Mouse (Mus musculus) Muller cell, postnatal 12 days (primary cell): ENCODE results near the gene Sgms1.
"Not testable (repeated sequence)": the region's sequence is repeated elsewhere in the genome, so short reads cannot be mapped to it uniquely, and the experiment has no call there.

ENCODE experiments used
- DNase-seq: peaks from one replicate; pipeline ENCODE4 v3.0.0-alpha.2; 2015; ENCODE audit errors: inconsistent ontology term

The Sgms1 gene

DNA sequence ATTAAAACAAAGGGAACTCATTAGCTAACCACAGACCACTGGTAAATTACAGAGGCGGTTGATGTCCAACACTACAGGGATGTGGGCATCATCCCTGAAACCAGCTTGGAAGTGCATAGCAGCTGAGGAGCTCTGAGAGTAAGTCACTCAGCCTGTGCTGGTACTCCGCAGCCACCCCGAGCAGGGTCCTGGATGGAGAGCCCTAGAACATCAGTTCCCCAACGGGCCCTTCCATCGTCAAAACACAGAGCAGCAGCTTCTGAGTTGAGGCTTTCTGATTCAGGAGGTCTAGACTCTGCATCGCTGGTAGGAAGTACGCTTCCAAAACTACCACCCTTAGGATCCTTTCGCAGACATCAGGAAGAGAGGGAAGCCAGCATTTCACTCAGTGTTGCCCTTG is 5.8 kb downstream of the Sgms1 start:
- no peak for DNase-seq

DNA sequence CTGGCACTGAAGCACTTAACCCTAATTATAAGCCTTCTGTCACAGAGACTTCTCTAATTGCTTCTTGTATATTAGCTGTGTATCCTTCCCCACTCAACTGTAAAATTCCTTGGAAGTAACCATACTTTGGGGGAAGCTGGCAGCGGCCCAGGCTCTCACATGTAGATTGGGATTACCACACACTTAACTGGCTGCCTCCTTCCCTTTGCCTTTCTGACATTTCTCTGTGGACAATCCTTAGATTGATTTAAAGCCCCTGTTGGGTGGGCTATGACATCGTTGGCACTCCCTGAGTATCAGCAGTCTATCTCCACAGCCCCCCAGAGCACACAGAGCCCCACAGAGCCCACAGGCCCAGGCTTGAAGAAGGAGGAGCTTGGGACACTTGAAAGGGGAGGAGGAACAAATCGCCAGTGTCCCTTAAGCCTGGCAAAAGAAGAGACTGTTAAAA is 8.0 kb downstream of the Sgms1 start:
- peak; percentile 70 for DNase-seq

DNA sequence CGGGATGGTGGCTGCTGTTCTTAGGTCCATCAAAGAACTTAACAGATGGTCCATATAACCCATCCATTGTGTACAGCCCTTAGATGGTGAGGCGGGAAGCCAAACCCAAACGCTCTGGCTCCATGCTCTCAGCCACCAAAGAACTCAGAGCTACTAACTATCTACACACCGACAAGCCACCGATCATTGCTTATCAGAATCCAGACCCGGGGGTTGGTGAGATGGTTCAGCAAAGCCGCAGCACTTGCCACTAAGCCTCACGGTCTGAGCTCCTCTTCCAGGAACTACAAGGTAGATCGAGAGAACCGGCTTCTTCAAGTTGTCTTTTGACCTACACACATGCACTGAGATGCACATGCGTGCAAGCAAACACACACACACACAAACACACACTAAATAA is 8.8 kb downstream of the Sgms1 start:
- no peak for DNase-seq

DNA sequence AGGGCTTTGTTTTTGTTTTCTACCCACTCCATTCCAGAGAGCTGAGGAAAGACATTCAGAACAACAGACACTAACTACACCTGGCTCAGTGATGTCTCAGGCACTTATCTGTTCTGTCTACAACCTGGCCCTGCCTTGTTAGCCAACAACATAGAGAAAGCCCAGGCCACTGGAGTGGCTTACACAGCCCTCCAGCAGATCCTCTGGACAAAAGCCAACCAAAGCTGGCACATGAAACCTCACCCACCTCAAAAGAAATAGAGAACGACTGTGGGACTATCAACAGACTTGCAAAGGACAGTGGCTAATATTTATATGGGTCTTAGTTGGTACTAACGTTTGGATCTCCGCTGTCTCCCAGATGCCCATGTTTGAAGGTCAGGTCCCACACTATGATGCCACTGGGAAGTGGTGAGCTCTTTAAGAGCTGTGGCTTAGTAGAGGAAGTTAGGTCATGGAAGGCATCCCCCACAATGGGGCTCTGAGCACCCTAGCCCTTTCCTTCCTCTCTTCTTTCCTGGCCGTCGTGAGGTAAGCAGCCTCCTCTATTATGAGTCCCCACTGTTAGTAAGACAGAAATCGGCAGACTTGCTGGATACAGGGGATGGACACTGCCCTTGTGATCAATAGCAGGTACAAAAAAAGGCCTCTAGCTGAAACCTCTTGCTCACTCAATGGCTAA is 10.1 kb downstream of the Sgms1 start:
- DNase-seq: no peak

DNA sequence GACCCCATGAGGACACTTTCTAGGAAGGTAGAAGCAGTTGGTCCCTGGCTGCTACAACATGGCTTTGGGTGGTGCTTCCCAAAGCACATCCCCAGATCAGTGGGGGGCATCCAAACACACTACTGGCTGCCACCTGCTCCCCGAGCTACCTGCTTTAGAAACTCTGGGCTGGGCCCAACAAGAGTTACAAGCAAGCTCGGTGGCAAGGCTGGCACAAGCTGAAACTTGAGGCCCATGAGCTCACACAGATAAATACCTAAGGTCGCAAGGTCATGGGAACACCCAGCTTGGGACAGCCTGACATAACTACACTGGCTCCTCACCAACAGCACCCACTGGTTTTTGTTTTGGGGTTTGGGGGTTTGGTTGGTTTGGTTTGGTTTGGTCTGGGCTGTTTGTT is 10.9 kb downstream of the Sgms1 start:
- no peak for DNase-seq

DNA sequence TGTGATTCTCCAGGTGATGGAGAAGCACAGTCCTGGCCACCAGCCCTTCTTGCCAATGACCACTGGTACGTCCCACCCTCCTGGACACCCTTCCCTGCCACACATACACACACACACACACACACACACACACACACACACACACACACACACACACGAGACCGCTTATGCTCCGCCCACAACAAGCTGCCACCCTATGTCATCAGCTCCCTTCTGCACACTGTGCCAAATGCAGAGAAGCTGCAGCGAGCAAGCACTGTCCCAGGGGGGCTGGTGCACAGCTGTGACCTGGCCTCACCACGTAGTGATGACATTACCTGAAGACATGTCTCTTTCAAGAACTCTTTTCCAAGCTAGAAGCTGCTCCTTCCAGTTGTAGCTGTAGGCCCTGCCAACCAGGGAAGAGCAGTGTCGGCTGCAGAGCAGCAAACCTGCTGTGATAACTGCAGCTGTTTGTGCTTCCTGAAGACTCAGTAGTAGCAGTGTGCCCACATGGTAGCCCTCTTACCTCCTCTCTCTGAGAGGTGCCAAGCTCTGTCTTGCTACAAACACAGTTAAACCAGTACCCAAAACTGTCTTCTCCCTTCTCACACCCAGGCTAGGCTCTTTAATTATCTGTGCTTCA is 11.7 kb downstream of the Sgms1 start:
- DNase-seq: no peak

DNA sequence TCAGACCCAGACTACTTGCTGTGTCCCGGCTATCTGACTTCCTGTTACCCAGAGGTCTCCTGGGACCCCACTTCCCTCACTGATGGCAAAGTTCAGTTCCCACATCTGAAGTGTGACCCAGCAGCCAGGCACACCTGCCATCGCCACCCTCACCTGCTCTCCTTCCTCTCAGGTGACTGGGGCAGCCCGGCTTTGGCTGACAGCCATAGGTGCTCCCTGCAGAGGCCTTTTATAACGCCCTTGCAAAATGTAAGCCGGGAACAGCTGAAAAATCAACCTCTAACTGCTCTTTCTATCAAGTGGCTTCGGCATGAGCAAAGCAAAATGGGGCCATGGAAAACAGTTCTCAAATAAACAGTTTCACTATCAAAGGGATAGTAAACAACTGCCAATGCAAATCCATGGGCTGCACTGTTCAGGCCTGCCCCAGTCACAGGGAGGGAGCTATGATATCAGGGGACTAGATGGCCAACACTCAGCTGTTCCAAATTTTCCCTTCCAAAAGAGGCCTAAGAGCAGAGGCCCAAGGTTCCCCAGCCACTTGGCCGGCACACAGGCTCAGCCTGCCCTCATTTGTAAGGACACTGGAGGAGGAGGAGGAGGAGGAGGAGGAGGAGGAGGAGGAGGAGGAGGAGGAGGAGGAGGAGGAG is 12.5 kb downstream of the Sgms1 start:
- DNase-seq: no peak

DNA sequence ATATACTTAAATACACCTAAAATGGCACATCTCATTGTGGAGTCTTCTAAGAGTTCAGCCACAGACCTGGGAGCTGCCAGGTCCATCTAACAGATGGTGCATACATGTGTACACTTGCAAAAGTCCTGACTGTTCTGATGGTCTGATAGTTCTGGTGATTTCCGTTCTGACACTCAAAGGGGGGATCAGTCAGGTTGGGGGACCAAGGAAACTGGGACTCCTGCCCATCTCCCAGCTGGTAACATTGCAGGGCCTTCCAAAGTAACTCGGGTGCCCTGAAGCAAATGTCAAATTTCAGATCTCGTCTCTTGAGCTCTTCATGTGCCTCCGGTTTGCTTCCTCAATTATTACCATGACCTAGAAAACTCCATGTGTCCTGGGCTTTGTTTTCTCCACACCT is 13.5 kb downstream of the Sgms1 start:
- no peak for DNase-seq

DNA sequence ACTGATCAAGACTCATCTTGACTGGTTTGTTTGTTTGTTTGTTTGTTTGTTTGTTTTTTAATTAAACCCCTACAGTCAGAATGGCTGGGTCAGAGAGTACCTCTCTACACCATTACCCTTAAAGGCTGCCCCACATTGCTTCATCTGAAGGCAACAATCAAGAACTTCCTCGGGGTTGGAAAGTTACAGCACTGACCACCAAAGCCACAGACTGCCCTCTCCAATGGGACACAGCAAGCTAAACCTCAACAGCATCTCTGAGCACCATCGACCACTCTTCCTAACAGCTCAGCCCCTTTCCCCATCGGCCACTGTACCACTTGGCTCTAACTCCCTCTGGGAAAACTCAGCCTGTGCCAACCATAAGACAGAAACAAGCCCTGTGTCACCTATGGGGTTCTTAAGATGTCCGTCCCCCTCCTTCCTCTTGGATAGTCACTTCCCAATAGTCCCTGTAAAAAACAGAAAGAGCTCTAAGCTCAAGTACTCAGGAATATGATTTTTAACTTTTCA is 14.0 kb downstream of the Sgms1 start:
- no peak for DNase-seq

DNA sequence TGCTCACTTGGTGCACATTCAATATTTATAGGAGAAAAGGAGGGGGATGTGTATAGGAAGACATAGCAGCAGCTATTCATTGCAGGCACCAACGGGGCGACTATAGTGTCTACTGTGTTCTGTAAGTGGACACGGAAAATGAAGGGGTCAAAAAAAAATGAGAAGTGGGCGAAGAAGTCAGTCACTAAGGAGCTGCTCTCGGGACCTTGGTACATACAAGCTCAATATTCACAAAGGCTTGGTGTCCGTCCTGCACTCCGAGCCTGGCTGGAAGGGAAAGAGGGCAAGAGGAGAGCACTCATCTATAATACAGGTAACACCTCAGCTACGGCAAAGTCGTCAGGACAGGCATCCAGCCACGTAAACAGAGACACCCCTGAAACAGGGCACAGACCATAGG is 14.8 kb downstream of the Sgms1 start:
- DNase-seq: no peak

DNA sequence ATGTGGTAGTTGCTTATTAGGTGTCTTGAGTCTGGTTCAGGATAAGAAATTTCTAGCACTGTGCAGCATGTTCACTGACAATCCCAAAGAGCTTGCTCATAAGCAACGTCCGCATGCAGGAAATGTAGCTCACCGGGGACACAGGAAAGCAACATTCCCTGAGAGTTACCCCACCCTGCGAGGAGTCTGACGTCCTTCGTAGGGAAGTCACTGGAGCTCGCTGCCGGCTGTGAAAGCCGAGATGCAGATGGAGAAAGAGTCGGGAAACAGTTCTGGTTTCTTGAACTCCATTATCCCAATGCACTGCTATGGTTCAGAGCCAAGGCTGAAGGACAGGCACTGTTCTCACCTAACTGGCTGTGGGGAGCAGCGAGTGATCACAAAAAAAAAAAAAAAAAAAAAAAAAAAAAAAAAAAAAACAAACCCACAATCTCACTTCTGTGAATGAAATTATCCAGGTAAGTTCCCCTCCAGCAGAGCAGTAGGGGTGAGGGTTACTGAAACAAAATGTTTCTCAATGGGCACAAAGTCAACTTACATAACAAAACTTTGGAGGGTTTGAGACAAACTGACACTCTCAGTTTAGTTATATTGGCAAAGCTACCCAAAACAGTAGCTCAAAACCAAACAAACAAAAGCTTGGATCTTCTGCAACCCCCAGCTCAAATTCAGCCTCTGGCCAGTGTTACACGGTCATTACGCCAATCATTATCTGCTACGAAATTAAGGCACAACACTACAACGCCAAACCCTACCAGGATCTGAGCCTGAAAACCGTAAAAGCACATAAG is 15.5 kb downstream of the Sgms1 start:
- DNase-seq: no peak

DNA sequence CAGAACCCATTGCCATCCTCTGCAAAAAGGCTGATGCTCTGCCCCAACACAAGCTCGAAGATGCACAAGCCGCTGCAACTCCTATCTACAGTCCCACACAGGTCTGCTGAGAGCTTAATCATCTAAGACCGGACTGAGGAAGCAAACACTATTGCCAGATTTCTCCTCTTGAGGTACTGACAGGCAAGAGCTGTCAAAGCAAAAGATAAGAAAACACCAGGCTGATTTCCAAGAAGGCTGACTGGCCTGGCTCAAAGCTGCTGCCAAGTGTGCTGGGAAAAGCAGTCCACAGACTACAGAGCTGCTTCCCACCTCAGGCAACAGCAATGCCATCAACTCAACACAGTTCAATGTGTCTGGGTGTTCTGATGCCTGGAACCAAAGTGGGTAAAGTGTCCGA is 17.1 kb downstream of the Sgms1 start:
- DNase-seq: no peak

DNA sequence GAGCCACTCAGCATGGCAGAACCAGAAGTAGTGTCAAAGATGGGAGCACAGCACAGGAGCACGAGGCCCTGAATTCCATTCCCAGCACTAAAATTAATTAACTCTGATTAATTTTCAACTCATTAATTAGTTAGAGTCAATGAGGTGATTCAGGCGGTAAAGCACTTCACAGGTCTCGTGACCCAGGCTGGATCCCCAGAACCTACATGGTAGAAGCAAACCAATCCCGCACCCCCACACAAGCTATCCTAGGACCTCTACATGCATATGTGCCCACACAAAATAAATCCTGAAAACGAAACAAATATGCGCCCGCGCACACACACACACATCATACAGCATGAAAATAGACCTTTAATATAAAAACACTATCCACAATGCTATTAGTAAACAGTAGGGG is 22.2 kb downstream of the Sgms1 start:
- no peak for DNase-seq

DNA sequence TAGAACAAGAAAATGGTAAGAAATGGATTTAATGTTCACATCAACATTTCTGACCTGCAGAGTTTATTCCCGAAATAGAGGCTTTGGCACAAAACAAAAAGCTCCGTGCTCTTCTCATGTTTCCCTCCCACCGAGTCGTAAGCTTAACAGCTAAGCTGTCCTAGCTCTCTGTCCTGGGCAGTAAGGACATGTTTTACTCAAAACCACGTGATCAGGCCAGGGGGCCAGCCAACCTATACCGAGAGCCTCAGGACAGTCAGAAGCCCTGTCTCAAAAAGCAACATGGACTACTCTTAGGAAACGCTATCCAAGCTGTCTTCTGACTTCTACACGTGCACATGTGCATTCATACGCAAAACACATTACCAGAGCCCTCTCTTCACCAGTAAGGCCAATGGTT is 23.1 kb downstream of the Sgms1 start:
- DNase-seq: no peak

DNA sequence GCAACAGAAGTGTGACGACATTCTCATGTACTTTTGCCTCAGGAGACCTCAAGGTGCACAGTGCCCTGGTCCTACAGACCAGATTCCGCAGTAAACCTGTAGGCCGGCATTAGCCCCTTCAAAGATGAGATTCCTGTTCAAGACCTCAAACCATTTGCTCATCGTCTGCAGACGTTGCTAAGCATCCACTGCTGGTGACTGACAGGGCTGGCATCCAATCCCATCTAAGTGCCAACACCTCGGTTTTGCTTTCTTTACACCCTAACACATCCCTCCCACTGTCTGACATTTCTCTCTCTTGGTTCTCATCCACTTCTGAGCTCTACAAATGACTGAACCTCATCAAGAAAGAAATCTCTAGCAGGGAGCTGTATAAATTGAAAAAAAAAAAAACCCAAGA is 24.4 kb downstream of the Sgms1 start:
- no peak for DNase-seq

DNA sequence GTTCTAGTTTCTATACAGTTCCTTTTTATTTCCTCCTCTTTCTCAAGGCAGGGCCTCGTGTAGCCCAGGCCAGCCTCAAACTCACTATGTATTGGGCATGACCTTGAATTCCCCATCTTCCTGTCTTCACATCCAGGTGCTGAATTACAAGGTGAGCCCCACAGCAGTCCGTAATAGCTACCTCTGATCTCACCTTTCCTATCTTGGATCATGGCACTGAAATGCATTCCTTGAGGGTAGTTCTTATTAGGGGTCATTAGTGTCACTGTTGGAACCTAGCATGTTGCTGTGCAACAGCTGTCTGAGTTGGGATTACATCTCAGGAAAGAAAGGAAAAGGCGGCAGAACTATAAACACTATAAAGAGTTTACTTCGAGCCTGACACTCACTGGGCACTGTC is 25.9 kb downstream of the Sgms1 start:
- no peak for DNase-seq

DNA sequence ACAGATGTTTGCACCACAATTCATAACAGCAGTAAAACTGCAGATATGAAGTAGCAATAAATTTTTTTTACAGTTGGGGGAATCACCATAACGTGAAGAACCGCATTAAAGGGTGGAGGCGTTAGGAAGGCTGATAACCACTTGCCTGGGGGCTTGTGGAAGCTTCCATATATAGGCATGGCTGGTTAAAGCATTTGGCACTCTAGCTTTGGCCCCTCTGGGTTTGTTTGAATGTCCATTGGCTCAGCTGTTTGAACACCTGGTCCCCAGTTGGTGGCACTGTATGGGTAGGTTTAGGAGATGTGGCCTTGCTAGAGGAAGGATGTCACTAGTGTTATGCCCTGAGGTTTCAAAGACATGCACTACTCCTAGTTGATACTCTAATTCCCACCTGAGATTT is 27.0 kb downstream of the Sgms1 start:
- DNase-seq: no peak

DNA sequence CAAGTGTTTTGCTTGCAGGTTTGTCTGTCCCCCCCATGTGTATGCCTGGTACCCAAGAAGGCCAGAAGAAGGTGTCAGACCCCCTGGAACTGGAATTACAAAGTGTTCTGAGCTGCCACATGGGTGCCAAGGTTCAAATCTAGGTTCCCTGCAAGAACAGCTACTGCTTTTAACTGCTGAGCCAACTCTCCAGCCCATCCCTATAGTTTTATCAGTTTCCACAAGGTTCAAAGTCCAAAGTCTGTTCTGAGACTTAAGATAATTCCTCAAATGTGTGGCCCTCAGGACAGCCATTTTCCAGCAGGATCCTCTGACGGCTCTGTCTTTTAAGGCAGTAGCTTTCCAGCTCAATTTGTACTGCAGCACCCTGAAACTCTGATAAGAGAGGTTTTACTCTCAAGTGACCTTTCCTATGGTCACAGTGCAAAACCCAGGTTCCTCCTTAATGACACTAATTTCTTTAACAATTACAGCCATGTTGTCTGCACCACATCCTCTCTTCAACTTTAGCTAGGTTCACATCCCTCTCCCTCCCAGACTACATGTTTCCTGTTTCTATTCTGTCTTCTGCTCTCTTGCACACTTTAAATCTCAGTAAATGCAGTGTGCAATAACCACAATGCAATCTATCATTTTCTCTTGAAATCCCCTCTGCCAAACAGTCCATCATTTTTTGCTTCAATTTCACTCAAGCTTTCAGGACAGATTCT is 28.4 kb downstream of the Sgms1 start:
- no peak for DNase-seq

DNA sequence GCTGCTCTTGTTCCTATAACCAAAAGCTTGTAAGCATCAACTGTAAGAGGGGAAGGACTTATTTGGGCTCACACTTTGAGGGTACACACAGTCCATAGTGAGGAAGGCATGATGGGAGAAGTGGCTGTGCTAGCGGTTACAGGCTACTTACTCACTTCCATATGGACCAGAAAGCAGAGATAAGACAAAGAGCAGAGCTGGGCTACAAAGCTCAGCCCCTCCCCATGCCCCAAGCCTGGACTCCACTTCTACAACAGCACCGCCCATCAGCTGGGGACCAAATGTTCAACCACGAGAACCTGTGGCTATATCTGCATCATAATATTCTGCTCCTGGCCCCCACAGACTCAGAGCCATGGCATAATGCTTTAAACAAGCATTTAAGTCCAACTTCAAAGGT is 29.0 kb downstream of the Sgms1 start:
- DNase-seq: no peak

DNA sequence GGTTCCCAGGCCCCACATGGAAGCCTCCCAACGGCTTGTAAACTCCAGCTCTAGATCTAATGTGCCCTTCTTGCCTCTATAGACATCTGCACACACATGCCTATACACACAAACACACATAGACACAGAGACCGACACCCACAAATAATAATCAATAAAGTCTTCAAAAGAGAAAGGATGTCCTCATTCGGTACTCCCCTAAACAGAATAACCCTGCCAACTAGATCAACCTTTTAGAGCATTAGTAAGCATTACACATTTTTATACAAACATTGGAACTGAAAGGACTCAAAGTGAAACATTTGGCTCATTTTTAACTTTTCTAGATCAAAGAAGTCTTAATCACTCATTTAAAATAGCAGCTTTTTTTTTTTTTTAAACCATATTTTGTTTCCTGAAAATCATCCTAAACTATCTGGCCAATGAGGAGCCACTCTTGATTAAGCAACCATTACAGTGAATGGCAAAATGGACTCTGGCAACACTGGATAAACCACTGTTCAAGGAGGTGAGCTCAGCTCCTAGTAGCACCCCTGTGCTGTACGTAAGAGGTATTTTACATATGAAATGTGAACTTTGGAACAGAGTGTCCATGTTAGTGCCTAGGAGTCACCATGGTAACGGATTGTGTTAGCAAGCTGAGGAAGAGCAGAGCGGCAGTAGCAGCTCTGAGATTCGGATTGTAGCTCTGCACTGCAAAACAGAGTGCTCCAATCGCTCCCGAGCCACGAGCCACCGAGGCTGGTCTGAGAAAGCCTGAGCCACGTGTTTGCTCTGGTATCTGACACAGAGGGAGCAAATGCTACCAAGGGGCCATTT is 30.6 kb downstream of the Sgms1 start:
- no peak for DNase-seq

DNA sequence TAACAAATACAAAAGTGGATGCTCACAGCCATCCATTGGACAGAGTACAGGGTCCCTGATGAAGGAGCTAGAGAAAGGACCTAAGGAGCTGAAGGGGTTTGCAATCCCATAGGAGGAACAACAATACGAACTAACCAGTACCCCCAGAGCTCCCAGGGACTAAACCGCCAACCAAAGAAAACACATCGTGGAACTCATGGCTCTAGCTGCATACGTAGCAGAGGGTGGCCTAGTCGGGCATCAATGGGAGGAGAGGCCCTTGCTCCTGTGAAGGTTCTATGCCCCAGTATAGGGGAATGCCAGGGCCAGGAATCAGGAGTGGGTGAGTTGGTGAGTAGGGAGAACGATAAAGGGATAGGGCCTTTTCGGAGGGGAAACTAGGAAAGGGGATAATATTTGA is 31.5 kb downstream of the Sgms1 start:
- not testable (repeated sequence) for DNase-seq
